Mouse (Mus musculus) CH12.LX (cell line): ENCODE data around the gene Prr19. TPM values are rescaled to one million over a fixed set of nuclear protein-coding genes. Genes with fewer than 3 reads are reported as not detected.

Source experiments
- DNase-seq: peaks from one replicate; pipeline ENCODE4 v3.0.0-alpha.2; 2013; ENCODE audit errors: extremely low read depth
- H3K27ac ChIP-seq: 2 replicates; pipeline ENCODE4 v1.5.1; 2012; ENCODE audit warnings: low read depth, mild to moderate bottlenecking, control low read depth, moderate library complexity; ENCODE audit not compliant: insufficient read depth
- H3K27me3 ChIP-seq: replicated peaks from 2 replicates; pipeline ENCODE3; 2012; ENCODE audit warnings: inconsistent platforms
- H3K36me3 ChIP-seq, 2 experiments: replicated peaks in 1 of 2; 2 replicates each; pipeline versions ENCODE3 to v1.6.1; 2012; ENCODE audit warnings: inconsistent platforms in 1 of 2, low read length in 1 of 2, mild to moderate bottlenecking in 1 of 2, mixed read lengths in 1 of 2, moderate library complexity in 1 of 2; ENCODE audit not compliant: control insufficient read depth in 1 of 2, insufficient read depth in 1 of 2
- H3K4me1 ChIP-seq, 2 experiments: 2 replicates each; pipeline ENCODE4 v1.6.1; 2012; ENCODE audit warnings: inconsistent platforms in 1 of 2, moderate library complexity in 1 of 2; ENCODE audit not compliant: insufficient read depth in 2 of 2, control insufficient read depth in 1 of 2
- H3K4me2 ChIP-seq: 2 replicates; pipeline ENCODE4 v1.6.1; 2012; ENCODE audit warnings: low read depth, mild to moderate bottlenecking, control low read depth; ENCODE audit not compliant: poor library complexity, insufficient read depth, severe bottlenecking
- H3K4me3 ChIP-seq, 3 experiments: fragments of 150-350 bp in 1 of 3; sonication (generic) in 1 of 3; replicated peaks in 1 of 3; 2 replicates each; pipeline versions ENCODE3 to v1.5.1; 2011 to 2012; ENCODE audit warnings: low read depth in 2 of 3, low read length in 2 of 3, mild to moderate bottlenecking in 2 of 3, moderate library complexity in 2 of 3, control low read depth in 1 of 3, improper control_type of control experiment in 1 of 3, inconsistent platforms in 1 of 3, mixed read lengths in 1 of 3; ENCODE audit not compliant: poor library complexity in 1 of 3
- H3K79me2 ChIP-seq: replicated peaks from 2 replicates; pipeline ENCODE4 v1.6.1; 2012; ENCODE audit warnings: mild to moderate bottlenecking, moderate library complexity; ENCODE audit not compliant: control insufficient read depth, poor library complexity, insufficient read depth, severe bottlenecking; ENCODE audit errors: extremely low read depth
- H3K9ac ChIP-seq: 2 replicates; pipeline ENCODE4 v1.6.1; 2012; ENCODE audit warnings: low read depth, mild to moderate bottlenecking, control low read depth, moderate library complexity; ENCODE audit not compliant: insufficient read depth
- H3K9me3 ChIP-seq: replicated peaks from 2 replicates; pipeline ENCODE3; 2012; ENCODE audit warnings: low read length, inconsistent platforms, mixed read lengths
- E2F4 ChIP-seq: IDR thresholded peaks from 2 replicates; pipeline ENCODE4 v1.6.1; 2011; ENCODE audit warnings: low read depth, low read length, improper control_type of control experiment; ENCODE audit not compliant: insufficient replicate concordance
- ETS1 ChIP-seq: conservative IDR thresholded peaks from 2 replicates; pipeline ENCODE4 v1.6.1; 2012; ENCODE audit warnings: low read depth, mild to moderate bottlenecking, inconsistent platforms, low read length, improper control_type of control experiment, moderate library complexity
- GABPA ChIP-seq: IDR thresholded peaks from 2 replicates; pipeline ENCODE4 v1.6.1; 2012; ENCODE audit warnings: low read depth, low read length, improper control_type of control experiment, inconsistent platforms; ENCODE audit not compliant: insufficient replicate concordance
- JUND ChIP-seq: conservative IDR thresholded peaks from 2 replicates; pipeline ENCODE4 v1.6.1; 2011; ENCODE audit warnings: low read depth, low read length, improper control_type of control experiment
- MAX ChIP-seq: IDR thresholded peaks from 2 replicates; pipeline ENCODE4 v1.6.1; 2011; ENCODE audit warnings: low read length, improper control_type of control experiment
- MAZ ChIP-seq: IDR thresholded peaks from 2 replicates; pipeline ENCODE4 v1.6.1; 2012; ENCODE audit warnings: low read depth, mild to moderate bottlenecking, inconsistent platforms, low read length, improper control_type of control experiment, moderate library complexity
- MXI1 ChIP-seq: IDR thresholded peaks from 2 replicates; pipeline ENCODE4 v1.6.1; 2011; ENCODE audit warnings: mild to moderate bottlenecking, low read depth, low read length, improper control_type of control experiment
- MYC ChIP-seq: IDR thresholded peaks from 2 replicates; pipeline ENCODE4 v1.6.1; 2011; ENCODE audit warnings: low read depth, mild to moderate bottlenecking, improper control_type of control experiment, low read length
- PAX5 ChIP-seq: IDR thresholded peaks from 2 replicates; pipeline ENCODE4 v1.6.1; 2012; ENCODE audit warnings: low read length, inconsistent platforms, mixed read lengths
- POLR2A ChIP-seq: IDR thresholded peaks from 2 replicates; pipeline ENCODE4 v1.6.1; 2011; ENCODE audit warnings: low read depth, mild to moderate bottlenecking, improper control_type of control experiment, low read length
- POLR2AphosphoS2 ChIP-seq: IDR thresholded peaks from 2 replicates; pipeline ENCODE4 v1.6.1; 2011; ENCODE audit warnings: low read depth, low read length, improper control_type of control experiment
- RAD21 ChIP-seq: IDR thresholded peaks from 2 replicates; pipeline ENCODE4 v1.6.1; 2011; ENCODE audit warnings: low read depth, mild to moderate bottlenecking, low read length, improper control_type of control experiment, moderate library complexity
- SMC3 ChIP-seq: IDR thresholded peaks from 2 replicates; pipeline ENCODE4 v1.6.1; 2011; ENCODE audit warnings: low read depth, low read length, improper control_type of control experiment
- TCF12 ChIP-seq: IDR thresholded peaks from 2 replicates; pipeline ENCODE4 v1.6.1; 2014; ENCODE audit warnings: low read depth, mild to moderate bottlenecking, inconsistent platforms, low read length, improper control_type of control experiment
- USF1 ChIP-seq: IDR thresholded peaks from 2 replicates; pipeline ENCODE4 v1.6.1; 2014; ENCODE audit warnings: low read depth, mild to moderate bottlenecking, inconsistent platforms, low read length, improper control_type of control experiment
- ZC3H11A ChIP-seq: IDR thresholded peaks from 2 replicates; pipeline ENCODE4 v1.6.1; 2012; ENCODE audit warnings: low read depth, mild to moderate bottlenecking, inconsistent platforms, low read length, improper control_type of control experiment
- ZKSCAN1 ChIP-seq: IDR thresholded peaks from 2 replicates; pipeline ENCODE4 v1.6.1; 2012; ENCODE audit warnings: low read depth, inconsistent platforms, low read length, improper control_type of control experiment, borderline replicate concordance
- ZMIZ1 ChIP-seq: IDR thresholded peaks from 2 replicates; pipeline ENCODE4 v1.6.1; 2012; ENCODE audit warnings: low read depth, mild to moderate bottlenecking, inconsistent platforms, low read length, improper control_type of control experiment
- dilution Hi-C: fragments of 300-500 bp; cut with MboI; formaldehyde crosslinking; loops from 2 replicates; pipeline ENCODE4 v1.14.3; 2020; ENCODE audit warnings: low sequenced_read_pairs; ENCODE audit not compliant: extremely low pct_unique_long_range_greater_than_20kb, extremely low pct_ligation_motif_present
- in situ Hi-C: fragments of 300-500 bp; cut with MboI; formaldehyde crosslinking; loops from 3 replicates; pipeline ENCODE4 v1.14.3; 2019; ENCODE audit warnings: low sequenced_read_pairs, low pct_ligation_motif_present, low pct_unique_long_range_greater_than_20kb, mixed read lengths
- polyA plus RNA-seq: library from polyadenylated mRNA; unstranded; fragments of >175 nt; gene quantifications from 2 replicates; pipeline ENCODE4 v1.2.1, GENCODE M21; 2012; ENCODE audit warnings: low read depth; ENCODE audit not compliant: insufficient read length
- total RNA-seq, 2 experiments: library from RNA; depleted of rRNA; stranded (reverse); fragments of 300-350 nt in 1 of 2; fragments of >200 nt in 1 of 2; gene quantifications; 2 replicates each; pipeline ENCODE4 v1.2.3; 2012 to 2014

Prr19 gene
- total and polyA plus RNA-seq, 3 experiments, result not detected

- dilution Hi-C loops, result no loop called here
These were observed 2.4 kb downstream of the Prr19 start for GRCm38 (mm10) chr7:25303685-25304006.

GRCm38 (mm10) chr7:25305481-25305880 is 4.3 kb downstream of the Prr19 start:
- dilution Hi-C loops, result no loop called here

More at GRCm38 (mm10) chr7:25303685-25304006, 2.4 kb downstream of the Prr19 start:
- H3K27ac ChIP-seq, result no peak overlapping the region
- peaks cover 60% of the 10 kb centered on the region for H3K27me3 ChIP-seq
- no peak overlapping the region for H3K4me2 ChIP-seq
- no peak overlapping the region for H3K4me3 ChIP-seq
- H3K9ac ChIP-seq, result no peak overlapping the region
- no peaks in the 10 kb centered on the region for H3K79me2 ChIP-seq
- TF ChIP-seq ZMIZ1 (no peak), MAZ (no peak), TCF12 (no peak), GABPA (no peak), JUND (no peak), ETS1 (no peak), POLR2AphosphoS2 (no peak), ZC3H11A (no peak), MXI1 (no peak), PAX5 (no peak), MAX (no peak), ZKSCAN1 (no peak), E2F4 (no peak), SMC3 (no peak)
- no peak for DNase-seq
- in situ Hi-C loops, result no loop called here
- H3K36me3 ChIP-seq, result no peaks in the 10 kb centered on the region
- H3K9me3 ChIP-seq, result no peaks in the 10 kb centered on the region
- H3K4me1 ChIP-seq, result peaks cover 2 to 4% of the 10 kb centered on the region in 2 experiments; a peak in 2 of 4 replicates

More at GRCm38 (mm10) chr7:25305481-25305880, 4.3 kb downstream of the Prr19 start:
- Histone ChIP-seq H3K27ac (no peak overlapping the region), H3K4me3 (no peak overlapping the region), H3K36me3 (no peaks in the 10 kb centered on the region), H3K9ac (no peak overlapping the region), H3K79me2 (no peaks in the 10 kb centered on the region), H3K9me3 (no peaks in the 10 kb centered on the region), H3K4me2 (no peak overlapping the region), H3K4me1 (no peaks in the 10 kb centered on the region), H3K27me3 (peaks cover 75% of the 10 kb centered on the region)
- no peak for DNase-seq
- TF ChIP-seq MYC (no peak), RAD21 (no peak), MAX (no peak), USF1 (no peak), POLR2A (no peak), MXI1 (no peak)
- in situ Hi-C loops, result no loop called here
